Mouse (Mus musculus) limb, embryonic 13.5 days (tissue): ENCODE data around the gene Pvalb. TPM values are rescaled to one million over a fixed set of nuclear protein-coding genes. Genes with fewer than 3 reads are reported as not detected.

Source experiments
- ATAC-seq: fragments of 200-750 bp; cut with Nextera tagmentation; 2 replicates; pipeline ENCODE4 v1.8.0; 2017; ENCODE audit warnings: low read depth, moderate number of reproducible peaks, moderate TSS enrichment; ENCODE audit not compliant: low FRiP score
- H3K27ac ChIP-seq: fragments of 300-500 bp; sonication (generic); 2 replicates; pipeline ENCODE4 v1.5.1; 2015; ENCODE audit warnings: inconsistent platforms, mild to moderate bottlenecking, moderate library complexity
- H3K27me3 ChIP-seq: fragments of 300-500 bp; sonication (generic); 2 replicates; pipeline ENCODE4 v1.6.1; 2015; ENCODE audit warnings: mild to moderate bottlenecking, inconsistent platforms
- H3K36me3 ChIP-seq: fragments of 300-500 bp; sonication (generic); 2 replicates; pipeline ENCODE4 v1.6.1; 2015; ENCODE audit warnings: inconsistent platforms, mild to moderate bottlenecking, moderate library complexity
- H3K4me1 ChIP-seq: fragments of 300-500 bp; sonication (generic); 2 replicates; pipeline ENCODE4 v1.6.1; 2015; ENCODE audit warnings: inconsistent platforms
- H3K4me2 ChIP-seq: fragments of 300-500 bp; sonication (generic); replicated peaks from 2 replicates; pipeline ENCODE4 v1.6.1; 2015; ENCODE audit warnings: inconsistent platforms, mild to moderate bottlenecking, moderate library complexity
- H3K4me3 ChIP-seq: fragments of 300-500 bp; sonication (generic); 2 replicates; pipeline ENCODE4 v1.5.1; 2015; ENCODE audit warnings: moderate library complexity, mild to moderate bottlenecking, inconsistent platforms
- H3K9ac ChIP-seq: fragments of 300-500 bp; sonication (generic); 2 replicates; pipeline ENCODE4 v1.6.1; 2015; ENCODE audit warnings: mild to moderate bottlenecking, inconsistent platforms
- H3K9me3 ChIP-seq: fragments of 300-500 bp; sonication (generic); 2 replicates; pipeline ENCODE4 v1.6.1; 2016; ENCODE audit warnings: inconsistent platforms
- WGBS: fragments of 180-500 bp; shearing (Covaris S2); methylation state at CpG from one replicate; pipeline ENCODE4 v1.1.7; 2015; 5-methylcytosine and 5-hydroxymethylcytosine counted together
- polyA plus RNA-seq: library from polyadenylated mRNA; unstranded; fragments of >200 nt; fragmentation: Nextera tagmentation; extraction: Ambion mirVana; gene quantifications from 2 replicates; pipeline ENCODE4 v1.2.1, GENCODE M21; 2015

Gene Pvalb
- polyA plus RNA-seq, 1 experiment from 2014 or later: 0.15 TPM

DNA sequence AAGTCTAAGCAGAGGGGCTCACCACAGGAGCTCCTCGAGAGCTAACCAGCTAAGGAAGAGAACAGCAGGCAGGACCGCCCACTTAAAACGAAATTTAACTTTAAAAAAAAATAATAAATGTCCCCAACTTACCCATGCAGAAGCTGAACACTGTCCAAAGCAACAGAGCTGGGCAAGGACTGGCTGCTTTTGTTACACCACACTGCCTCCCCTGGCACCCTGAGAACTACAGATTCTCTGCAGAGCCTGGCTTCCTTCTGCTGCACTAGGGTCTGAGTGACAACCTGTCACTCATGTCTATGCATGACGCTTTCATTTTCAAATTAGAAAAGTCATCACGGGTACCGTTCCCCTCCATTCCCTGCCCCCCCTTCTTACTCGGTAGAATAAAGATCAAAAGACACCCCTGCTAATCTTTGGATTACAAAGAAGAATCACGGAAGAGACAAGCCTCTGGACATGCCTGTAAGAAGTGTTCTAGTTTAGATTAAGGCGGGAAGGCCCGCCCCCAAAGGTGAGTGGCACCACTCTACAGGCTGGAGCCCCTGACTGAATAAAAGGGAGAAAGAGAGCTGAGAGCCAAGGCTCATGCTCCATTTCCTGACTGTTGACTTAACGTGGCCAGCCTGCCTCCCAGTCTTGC, 33.8 kb downstream of the Pvalb start:
- WGBS: 87% methylated on average over 11 of the region's 11 CpGs
- Histone ChIP-seq H3K4me1 (peaks cover 15% of the 10 kb centered on the region), H3K4me2 (peak overlapping the region; percentile 78), H3K4me3 (peak overlapping the region; percentile 66), H3K9me3 (no peaks in the 10 kb centered on the region), H3K9ac (peak overlapping the region; percentile 80; the same call in 1 of the 2 replicates), H3K27ac (no peak overlapping the region), H3K36me3 (peaks cover 7% of the 10 kb centered on the region; the same call in 1 of the 2 replicates), H3K27me3 (no peaks in the 10 kb centered on the region)
- no peak for ATAC-seq

DNA sequence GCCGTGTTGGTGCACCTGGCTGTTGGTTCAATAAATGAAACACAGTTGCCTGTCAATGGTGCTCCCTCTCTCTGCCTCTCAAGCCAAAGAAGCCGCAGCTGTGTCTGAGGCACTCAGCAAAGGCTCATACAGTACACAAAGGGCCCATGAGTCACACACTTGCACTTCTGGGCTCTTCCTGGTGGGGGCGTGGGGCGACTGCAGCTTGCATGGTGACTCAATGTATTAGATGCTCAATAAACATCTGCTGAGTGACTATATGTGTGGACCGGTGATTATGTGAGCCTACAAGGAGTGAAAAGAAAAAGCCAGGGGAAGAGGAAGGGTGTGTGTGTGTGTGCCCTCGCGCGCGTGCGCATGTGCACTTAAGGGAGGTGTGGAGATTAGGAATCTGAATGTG, 34.5 kb downstream of the Pvalb start:
- no peak for ATAC-seq
- Histone ChIP-seq H3K9me3 (no peaks in the 10 kb centered on the region), H3K27me3 (no peaks in the 10 kb centered on the region), H3K4me2 (no peak overlapping the region), H3K4me1 (peaks cover 15% of the 10 kb centered on the region), H3K36me3 (peaks cover 14% of the 10 kb centered on the region; the same call in 1 of the 2 replicates), H3K4me3 (no peak overlapping the region), H3K9ac (no peak overlapping the region), H3K27ac (no peak overlapping the region)
- 94% methylated on average over 10 of the region's 10 CpGs for WGBS

DNA sequence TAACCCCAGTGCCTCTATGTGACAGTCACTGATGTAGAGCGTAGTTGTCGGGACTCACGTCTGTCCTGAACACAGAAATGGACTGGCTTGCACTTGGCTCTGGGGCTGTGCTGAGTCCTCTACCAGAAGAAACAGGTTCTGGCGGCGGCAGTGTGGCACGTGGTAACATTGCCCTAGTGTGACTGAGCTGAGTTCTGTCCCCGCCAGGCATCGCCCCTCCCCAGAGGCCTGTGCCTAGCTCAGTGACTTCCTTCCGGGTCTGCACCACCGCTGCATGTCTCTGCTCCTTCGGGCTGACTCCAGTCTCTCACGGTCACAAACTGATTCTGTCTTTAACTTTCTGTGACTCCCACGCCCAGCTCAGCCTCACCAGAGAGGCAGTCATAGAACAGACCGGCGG, 35.5 kb downstream of the Pvalb start:
- ATAC-seq: no peak
- Histone ChIP-seq H3K9me3 (no peaks in the 10 kb centered on the region), H3K4me3 (no peak overlapping the region), H3K27me3 (no peaks in the 10 kb centered on the region), H3K4me1 (peaks cover 15% of the 10 kb centered on the region), H3K4me2 (no peak overlapping the region), H3K36me3 (peaks cover 23% of the 10 kb centered on the region), H3K9ac (no peak overlapping the region), H3K27ac (no peak overlapping the region)
- WGBS: 89% methylated on average over 15 of the region's 15 CpGs

DNA sequence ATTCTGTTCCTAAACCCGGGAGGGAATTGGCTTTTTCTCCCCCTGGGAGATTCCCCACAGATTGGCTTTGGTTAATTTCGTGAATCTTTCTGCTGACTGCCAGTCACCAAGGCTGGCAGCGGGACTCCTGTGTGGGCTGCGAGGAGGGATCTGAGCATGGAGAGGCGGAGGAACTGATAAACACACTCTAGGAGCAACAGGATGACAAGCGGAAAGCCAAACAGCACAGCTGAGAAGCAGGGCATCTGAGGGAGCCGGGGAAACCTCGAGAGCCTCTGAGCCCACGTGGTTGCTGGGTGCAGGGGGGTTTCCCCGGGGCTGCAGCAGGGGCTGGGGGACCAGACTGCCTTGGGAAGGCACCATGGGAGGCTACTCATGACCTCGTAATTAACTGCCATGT, 36.6 kb downstream of the Pvalb start:
- ATAC-seq: no peak
- H3K4me2 ChIP-seq: no peak overlapping the region
- 80% methylated on average over 11 of the region's 11 CpGs for WGBS
- peaks cover 29% of the 10 kb centered on the region for H3K36me3 ChIP-seq
- no peaks in the 10 kb centered on the region for H3K9me3 ChIP-seq
- peaks cover 11% of the 10 kb centered on the region for H3K4me1 ChIP-seq
- H3K27ac ChIP-seq: no peak overlapping the region
- H3K4me3 ChIP-seq: no peak overlapping the region
- no peak overlapping the region for H3K9ac ChIP-seq
- H3K27me3 ChIP-seq: no peaks in the 10 kb centered on the region

DNA sequence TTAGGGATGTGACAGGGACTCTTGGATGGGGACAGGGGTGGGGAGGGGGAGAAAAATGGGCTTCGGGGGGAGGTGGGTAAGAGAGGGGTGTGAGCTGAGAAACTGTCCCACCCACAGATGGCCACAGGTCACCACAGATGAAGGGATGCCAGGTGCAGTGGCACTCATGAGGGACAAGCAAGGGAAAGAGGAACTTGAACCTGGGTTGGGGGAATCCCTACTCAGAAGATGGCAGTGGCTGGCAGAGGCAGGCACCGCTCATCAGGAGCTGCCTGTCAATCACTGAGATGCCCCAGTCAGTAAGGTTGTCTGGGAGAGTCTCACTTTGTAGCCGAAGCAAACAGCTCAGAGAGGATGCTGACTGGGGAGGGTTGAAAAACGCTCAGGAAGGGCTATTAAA, 40.9 kb downstream of the Pvalb start:
- WGBS: 81% methylated on average over 4 of the region's 4 CpGs
- ATAC-seq: no peak
- H3K9ac ChIP-seq: 0 out of 2 replicates have a peak overlapping the region, but pooled peaks have one; percentile 13
- H3K36me3 ChIP-seq: peaks cover 55% of the 10 kb centered on the region
- H3K27ac ChIP-seq: no peak overlapping the region
- no peaks in the 10 kb centered on the region for H3K27me3 ChIP-seq
- H3K4me2 ChIP-seq: no peak overlapping the region
- H3K4me1 ChIP-seq: no peaks in the 10 kb centered on the region
- H3K9me3 ChIP-seq: no peaks in the 10 kb centered on the region
- H3K4me3 ChIP-seq: no peak overlapping the region

DNA sequence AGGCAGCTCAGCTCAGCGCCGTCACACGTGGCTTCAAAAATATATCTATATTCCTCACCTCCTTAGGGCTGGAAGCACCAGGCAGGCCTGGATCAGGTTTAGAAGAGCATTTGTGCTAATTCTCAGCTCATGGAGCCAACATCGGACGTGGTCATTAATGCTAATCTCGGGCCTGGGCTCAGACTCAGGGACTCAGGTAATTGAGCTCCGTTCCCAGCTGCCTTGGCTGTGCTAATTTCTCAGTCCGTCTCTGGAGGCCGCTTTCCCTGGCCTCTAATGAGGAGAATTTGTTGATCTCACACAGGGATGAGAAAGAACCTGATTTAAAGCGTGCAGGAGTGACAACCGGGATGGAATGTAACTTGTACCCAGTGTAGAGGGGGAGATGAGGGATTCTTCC, 41.7 kb downstream of the Pvalb start:
- Histone ChIP-seq H3K4me2 (no peak overlapping the region), H3K9me3 (no peaks in the 10 kb centered on the region), H3K9ac (no peak overlapping the region), H3K4me3 (no peak overlapping the region), H3K27ac (no peak overlapping the region), H3K27me3 (no peaks in the 10 kb centered on the region), H3K4me1 (no peaks in the 10 kb centered on the region), H3K36me3 (peaks cover 55% of the 10 kb centered on the region)
- no peak for ATAC-seq
- WGBS: 78% methylated on average over 11 of the region's 11 CpGs

DNA sequence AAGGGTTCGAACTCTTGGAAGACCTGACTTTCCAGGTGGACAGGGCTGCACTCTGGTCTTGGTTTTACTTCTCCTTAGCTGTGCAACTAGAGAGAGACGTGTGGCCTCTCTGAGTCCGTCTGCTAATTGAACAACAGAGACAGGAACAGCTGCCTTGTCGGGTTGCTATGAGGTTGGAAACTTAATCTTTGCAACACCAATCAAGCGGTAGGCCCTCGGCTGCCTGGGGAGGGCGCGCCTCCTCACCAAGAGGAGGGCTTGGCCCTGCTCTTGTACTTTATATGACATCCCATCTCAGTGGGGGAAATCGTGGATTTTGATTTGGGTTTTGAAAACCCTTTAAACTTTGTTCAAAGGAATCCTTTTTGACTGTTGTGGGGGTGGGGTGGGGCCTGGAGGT, 44.3 kb downstream of the Pvalb start:
- no peak overlapping the region for H3K4me3 ChIP-seq
- H3K36me3 ChIP-seq: peaks cover 52% of the 10 kb centered on the region
- H3K27me3 ChIP-seq: no peaks in the 10 kb centered on the region
- H3K9me3 ChIP-seq: no peaks in the 10 kb centered on the region
- no peak overlapping the region for H3K4me2 ChIP-seq
- H3K9ac ChIP-seq: no peak overlapping the region
- H3K27ac ChIP-seq: no peak overlapping the region
- ATAC-seq: no peak
- WGBS: 75% methylated on average over 9 of the region's 9 CpGs
- no peaks in the 10 kb centered on the region for H3K4me1 ChIP-seq

DNA sequence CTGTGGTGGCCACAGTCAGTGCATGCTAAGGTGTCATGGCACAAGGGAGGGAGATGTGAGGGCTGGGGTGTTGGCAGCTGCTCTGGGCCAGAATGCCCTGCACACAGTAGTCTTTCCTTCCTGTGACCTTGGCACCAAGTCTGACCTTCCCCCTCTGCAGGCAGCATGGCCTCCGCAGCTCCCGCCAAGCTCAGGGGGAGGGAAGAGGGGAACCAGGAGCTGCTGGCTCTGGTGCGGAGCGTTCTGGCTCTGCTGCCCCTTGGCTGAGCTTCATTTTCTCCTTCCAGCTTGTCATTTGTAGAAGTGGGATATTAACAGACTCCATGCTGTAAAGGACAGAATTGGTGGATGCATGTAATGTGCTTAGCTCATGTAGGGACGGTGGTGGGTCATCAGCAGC, 47.9 kb downstream of the Pvalb start:
- ATAC-seq: no peak
- no peak overlapping the region for H3K4me2 ChIP-seq
- H3K9ac ChIP-seq: no peak overlapping the region
- H3K4me3 ChIP-seq: no peak overlapping the region
- H3K27me3 ChIP-seq: no peaks in the 10 kb centered on the region
- H3K9me3 ChIP-seq: no peaks in the 10 kb centered on the region
- no peaks in the 10 kb centered on the region for H3K4me1 ChIP-seq
- 88% methylated on average over 5 of the region's 5 CpGs for WGBS
- H3K27ac ChIP-seq: no peak overlapping the region
- peaks cover 22% of the 10 kb centered on the region for H3K36me3 ChIP-seq

DNA sequence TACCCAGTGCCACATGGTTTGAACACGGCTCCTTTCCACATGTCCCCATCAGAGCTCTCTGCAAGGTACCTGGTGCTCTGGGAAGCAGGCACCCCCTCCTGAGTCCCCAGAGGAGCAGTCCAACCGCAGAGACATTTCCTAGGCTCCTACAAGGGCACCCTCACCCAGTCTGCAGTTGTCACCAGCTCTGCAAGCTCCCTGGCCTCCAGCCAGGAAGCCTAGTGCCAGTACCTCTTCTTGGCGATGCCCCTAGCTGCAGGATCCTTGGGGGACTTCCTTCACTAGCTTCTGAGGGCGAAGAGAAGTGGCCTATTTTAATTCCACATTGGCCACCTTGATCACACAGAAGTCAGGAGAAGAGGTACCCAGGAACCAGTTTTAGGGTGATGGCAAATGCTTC, 48.4 kb downstream of the Pvalb start:
- no peaks in the 10 kb centered on the region for H3K27me3 ChIP-seq
- no peak overlapping the region for H3K27ac ChIP-seq
- no peak for ATAC-seq
- H3K4me3 ChIP-seq: no peak overlapping the region
- H3K9ac ChIP-seq: no peak overlapping the region
- no peak overlapping the region for H3K4me2 ChIP-seq
- H3K4me1 ChIP-seq: no peaks in the 10 kb centered on the region
- H3K36me3 ChIP-seq: peaks cover 18% of the 10 kb centered on the region
- 80% methylated on average over 4 of the region's 4 CpGs for WGBS
- no peaks in the 10 kb centered on the region for H3K9me3 ChIP-seq

DNA sequence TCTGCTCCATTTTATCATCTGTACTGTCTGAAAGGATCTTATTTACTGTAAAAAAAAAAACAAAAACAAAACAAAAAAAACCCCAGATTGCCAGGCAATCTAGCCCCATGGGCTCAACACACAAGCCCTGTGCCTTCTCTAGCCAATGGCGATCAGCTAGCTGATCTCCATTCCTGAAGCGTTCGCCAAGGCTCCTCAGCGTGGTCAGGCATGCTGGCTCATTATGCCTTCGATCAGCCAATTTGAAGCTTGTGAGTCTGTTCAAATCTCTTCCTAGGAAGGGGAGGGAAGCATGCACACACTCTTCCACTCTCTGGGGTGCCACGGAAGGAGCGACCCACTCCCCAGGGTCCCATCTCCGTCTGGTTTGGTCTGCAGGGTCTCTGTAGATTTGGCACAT, 48.9 kb downstream of the Pvalb start:
- H3K4me3 ChIP-seq: no peak overlapping the region

DNA sequence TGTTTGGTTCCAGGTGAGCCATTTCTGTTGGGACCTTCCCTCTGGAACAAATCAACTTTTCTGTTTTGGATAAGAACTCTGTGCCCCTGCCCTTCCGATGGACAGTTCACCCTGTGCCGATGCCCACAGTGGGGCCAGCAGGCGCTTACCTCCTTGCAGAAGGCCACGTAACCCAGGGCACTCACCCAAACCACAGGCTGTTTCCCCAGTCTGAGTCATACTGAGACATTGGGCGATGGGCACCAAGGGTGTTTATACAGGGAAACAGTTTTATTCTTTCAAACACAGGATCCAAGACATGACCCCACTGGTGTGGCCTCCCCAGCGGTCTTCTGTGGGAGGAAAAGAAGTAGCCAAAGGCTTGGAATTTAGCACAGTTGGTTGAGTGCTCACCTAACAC, 50.8 kb downstream of the Pvalb start:
- no peaks in the 10 kb centered on the region for H3K27me3 ChIP-seq
- no peak overlapping the region for H3K4me3 ChIP-seq
- H3K36me3 ChIP-seq: peaks cover 8% of the 10 kb centered on the region; the same call in 1 of the 2 replicates
- ATAC-seq: no peak
- 92% methylated on average over 6 of the region's 6 CpGs for WGBS
- H3K4me1 ChIP-seq: no peaks in the 10 kb centered on the region
- H3K27ac ChIP-seq: no peak overlapping the region
- no peaks in the 10 kb centered on the region for H3K9me3 ChIP-seq
- H3K4me2 ChIP-seq: no peak overlapping the region
- H3K9ac ChIP-seq: no peak overlapping the region

More for the DNA sequence above, 48.9 kb downstream of the Pvalb start:
- Histone ChIP-seq H3K27ac (no peak overlapping the region), H3K36me3 (peaks cover 14% of the 10 kb centered on the region; the same call in 1 of the 2 replicates), H3K4me1 (no peaks in the 10 kb centered on the region), H3K4me2 (no peak overlapping the region), H3K9me3 (no peaks in the 10 kb centered on the region), H3K9ac (no peak overlapping the region), H3K27me3 (no peaks in the 10 kb centered on the region)
- no peak for ATAC-seq
- WGBS: 82% methylated on average over 8 of the region's 8 CpGs

DNA sequence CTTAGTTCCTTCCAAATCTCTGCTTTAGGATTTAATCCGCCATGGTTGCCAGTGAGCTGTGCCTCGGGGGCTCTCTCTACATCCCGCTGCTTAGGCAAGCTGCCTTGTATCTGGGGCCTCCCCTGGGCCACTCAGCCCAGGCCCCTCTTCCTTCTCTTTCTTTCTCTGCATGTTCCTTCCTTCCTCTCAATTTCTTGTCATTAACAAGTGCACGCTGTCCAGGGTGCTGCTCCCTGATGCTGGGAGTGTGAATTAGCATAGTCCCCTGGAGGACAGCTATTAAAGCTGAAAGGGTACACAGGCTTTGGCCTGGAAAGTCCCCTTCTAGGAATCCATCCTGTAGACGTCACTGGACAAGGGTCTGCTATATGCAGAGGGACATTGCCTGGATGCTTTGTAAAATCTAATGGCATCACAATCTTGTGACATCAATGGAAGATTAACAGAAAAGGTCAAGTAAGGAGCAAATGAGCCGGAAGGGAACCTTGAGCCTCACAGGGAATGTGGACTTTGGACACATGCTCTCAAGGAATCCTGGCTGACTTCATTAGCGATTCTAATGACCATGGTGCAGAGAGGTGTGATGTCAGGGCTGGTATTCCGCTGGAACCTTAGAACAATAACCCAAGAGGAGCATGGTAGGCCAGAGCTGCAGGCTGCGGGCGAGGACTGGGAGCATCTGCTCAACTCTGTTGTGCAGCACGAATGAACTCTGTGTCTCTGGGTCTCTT, 53.0 kb downstream of the Pvalb start:
- no peak overlapping the region for H3K4me2 ChIP-seq
- 57% methylated on average over 11 of the region's 11 CpGs for WGBS
- no peaks in the 10 kb centered on the region for H3K27me3 ChIP-seq
- H3K36me3 ChIP-seq: no peaks in the 10 kb centered on the region
- H3K4me3 ChIP-seq: no peak overlapping the region
- no peak for ATAC-seq
- no peaks in the 10 kb centered on the region for H3K4me1 ChIP-seq
- no peak overlapping the region for H3K9ac ChIP-seq
- no peak overlapping the region for H3K27ac ChIP-seq
- H3K9me3 ChIP-seq: no peaks in the 10 kb centered on the region
